Mouse (Mus musculus): ENCODE measurements at regions not wholly inside any gene's neighbourhood (a gene's known extent, or its start where the extent isn't known, plus 50 kb on each side); places are given as distances from the start of the nearest gene placed in this dataset.
A peak's percentile ranks its signal among the peaks of the same experiment; 100 is the strongest.

DNA sequence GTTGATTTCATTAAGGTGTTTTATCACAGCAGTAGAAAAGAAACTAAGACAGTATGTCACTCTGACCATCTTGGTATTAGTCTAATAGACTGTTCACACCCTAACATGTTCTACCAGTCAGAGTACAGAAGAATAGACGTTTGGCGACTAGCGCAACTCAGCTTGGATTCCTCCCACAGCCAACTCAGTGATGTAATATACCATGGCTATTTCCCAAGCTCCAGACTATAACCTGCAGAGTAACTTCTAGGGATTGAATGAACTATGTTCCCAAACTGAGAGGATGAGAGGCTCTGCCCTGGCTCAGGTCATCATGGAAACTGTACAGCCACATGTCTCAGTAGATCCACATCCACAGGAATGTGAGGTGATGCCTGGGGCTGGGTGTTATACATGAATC is 128.6 kb upstream of the Plcz1 start:
- DNase-seq, result no peak

DNA sequence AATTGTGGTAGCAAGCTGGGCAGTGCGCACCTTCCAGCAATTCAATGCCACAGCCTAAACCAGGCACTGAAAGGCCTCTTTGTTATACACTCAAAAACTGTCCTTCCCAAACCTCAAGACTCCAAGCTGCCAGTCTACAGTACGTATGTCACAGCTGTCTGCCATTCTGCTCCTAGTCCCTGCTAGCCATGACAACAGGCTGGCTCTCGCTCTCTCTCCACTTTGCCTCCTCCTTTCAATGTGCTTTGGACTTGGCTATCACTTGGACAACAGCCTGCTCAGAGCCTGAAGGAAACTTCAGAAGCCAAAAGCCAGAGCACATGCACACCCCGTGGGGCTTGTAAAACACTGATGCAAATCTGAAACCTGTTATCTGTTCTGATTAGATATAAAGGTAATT is 125.9 kb upstream of the Plcz1 start:
- no peak for DNase-seq

DNA sequence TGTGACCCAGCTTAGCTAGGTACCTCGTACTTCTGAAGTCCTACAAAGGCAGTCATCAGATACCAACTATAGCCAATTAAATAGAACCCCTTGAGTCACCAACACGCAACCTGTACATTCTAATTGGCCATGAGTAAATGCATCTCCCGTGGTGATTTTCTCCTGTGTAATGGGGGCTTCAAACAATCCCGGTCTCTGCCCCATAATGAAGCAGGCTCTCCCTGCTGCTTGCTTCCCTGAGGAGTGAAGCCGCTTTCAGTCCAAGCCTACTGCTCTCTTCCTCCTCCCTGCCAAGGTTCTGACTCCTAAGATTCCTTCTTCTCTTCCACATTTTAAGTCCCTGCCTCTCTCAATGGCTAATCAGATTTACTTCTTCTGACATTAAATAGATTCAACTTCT is 121.5 kb upstream of the Plcz1 start:
- DNase-seq, result no peak

DNA sequence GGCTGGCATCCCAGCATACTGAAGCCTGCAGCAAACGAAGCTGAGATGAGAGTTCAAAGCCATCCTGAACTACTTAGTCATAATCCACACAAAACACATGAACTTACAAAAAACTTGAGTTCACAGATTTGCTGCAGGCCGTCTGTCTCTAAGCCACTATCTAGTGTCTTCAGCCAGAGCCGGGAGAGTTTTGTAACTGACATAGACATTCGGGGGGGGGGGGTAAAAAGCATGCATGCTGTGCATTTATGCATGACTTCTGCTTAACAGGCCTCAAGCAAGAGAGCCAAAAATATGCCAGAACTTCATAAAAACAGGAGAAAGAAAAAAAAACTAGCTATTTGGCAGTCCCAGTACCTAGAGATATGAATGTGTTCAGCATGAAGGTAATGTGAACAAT is 120.2 kb upstream of the Plcz1 start:
- DNase-seq, result no peak

DNA sequence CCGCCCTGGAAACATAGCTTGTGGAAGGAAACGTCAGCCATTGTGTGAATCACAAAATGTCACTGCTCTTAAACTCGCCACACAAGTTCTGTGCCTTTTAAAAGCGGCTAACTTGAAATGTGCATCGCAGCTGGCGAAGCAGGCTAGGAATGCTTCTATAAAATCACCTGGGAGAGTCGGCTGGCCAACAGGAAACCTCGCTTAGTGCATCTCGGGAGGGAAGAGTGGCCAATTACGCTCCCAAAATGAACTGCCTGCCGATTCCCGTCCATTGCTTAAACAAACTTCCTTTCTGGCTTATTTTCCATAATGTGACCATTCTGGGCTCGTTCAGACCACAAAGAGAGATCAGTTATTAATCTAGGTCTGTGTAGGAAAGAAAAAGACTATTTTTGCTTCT is 119.7 kb upstream of the Plcz1 start:
- DNase-seq, result no peak

DNA sequence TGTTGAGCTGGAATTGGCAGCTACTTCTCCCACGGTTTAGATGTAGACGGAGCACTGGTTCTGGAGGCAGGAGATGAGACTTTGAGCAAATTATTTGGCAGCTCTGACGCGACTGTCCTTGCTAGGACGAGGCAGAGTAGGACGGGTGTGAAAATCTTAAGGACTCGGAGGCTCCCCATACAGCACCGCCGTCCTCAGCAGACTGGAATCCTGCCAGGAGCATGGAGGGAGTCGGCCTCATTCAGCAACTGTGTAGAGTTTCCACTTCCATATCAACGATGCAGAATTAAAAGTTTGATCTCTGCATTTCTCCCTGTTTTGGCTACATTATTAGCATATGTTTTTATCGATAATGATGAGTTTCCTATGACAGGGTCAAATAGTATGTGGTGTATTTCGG is 117.7 kb upstream of the Plcz1 start:
- DNase-seq, result no peak

DNA sequence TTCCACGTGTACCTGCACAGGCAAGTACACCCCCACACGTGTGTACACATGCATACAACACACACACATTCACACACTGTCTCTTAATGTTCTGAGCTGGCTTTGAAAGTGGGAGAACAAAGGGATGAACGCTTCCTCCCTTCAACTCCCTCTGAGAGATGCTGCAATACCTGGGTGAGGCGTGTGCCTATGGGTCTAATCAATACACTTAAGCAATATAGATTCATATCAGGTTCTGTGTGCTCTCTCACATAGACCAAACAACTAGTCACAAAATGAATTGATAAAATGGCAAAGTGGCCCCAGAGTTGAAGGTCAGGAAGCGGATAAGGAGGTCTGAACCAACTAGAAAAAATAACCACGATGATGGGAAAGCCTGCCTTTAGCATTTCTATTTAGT is 116.1 kb upstream of the Plcz1 start:
- no peak for DNase-seq

DNA sequence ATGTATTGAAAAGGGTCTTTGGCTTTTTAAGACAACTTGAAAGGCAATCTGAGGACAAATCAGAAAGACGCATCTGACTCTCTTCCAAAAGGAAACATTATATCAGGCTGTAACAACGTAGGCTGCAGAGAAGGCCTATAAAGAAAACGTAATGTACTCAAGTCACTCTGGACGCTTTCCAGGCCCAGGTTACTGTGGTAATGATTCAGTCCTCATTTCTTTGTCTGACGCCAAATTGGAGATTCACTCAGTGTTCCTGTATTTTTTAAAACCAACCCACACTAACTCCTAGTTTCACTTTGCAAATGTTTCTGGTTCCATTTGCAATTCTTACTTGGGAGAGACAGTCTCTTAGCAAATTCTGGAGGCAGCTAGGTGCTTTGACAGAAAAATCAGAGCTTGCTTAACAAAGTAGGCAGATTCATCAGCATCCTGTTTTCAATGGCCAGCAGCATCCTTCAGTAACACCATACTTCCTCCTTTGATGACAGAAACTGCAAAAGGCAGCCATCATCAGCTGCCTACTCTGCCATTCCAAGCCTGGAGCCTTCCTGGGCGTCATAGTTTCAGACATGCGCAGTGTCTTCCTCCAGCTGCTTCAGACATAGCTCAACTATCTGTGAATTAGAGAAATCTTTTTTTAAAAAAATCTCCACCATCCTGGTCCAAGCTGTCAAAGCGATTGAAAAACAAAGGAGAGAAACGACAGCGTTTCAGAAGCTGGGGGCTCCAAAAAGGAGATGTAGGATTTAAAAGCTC is 111.3 kb upstream of the Plcz1 start:
- DNase-seq, result no peak

DNA sequence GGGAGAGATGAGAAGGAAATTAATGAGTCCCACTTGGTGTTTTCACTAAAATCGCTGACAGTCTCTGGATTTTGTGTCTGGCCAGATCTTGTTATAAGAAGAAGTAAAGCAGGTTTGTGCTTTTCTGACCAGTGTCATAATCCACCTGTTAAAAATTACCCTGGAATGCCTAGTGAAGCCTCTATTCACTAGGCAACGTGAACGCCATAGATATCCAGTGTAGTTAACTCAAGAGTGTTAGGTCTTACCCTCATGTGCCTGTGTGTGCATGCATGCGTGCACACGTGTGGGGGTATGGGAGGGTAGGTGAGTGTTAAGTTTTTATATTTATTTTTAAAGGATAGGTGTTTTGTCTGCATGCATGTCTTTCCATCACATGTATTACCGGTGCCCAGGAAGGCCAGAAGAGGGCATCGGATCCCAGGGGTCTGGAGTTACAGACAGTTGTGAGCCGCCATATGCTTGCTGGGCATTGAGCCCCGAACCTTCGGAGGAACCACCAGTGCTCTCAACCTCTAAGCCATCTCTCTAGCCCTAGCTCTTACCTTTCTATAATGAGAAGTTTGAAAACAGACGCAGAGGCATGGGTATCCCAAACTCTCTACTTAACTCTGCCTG is 107.5 kb upstream of the Plcz1 start:
- no peak for DNase-seq

DNA sequence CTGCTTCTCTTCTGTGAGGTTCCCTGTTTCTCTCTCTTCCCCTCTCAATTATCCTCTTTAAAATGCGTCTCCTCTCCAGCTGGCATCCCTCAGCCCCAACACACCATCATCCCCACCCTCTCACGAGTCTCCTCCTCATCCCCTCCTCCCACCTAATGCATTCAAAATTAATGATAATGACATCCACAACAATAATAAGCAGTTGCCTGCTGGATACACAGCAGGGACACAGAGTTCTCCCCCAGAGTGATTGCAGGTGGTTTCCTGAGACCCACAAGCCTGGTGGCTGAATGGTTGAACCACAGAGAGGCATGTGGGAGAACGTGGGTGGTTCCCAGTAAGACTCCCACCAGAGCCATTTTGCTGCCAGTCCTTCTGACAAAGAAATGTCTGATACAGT is 106.9 kb upstream of the Plcz1 start:
- no peak for DNase-seq

DNA sequence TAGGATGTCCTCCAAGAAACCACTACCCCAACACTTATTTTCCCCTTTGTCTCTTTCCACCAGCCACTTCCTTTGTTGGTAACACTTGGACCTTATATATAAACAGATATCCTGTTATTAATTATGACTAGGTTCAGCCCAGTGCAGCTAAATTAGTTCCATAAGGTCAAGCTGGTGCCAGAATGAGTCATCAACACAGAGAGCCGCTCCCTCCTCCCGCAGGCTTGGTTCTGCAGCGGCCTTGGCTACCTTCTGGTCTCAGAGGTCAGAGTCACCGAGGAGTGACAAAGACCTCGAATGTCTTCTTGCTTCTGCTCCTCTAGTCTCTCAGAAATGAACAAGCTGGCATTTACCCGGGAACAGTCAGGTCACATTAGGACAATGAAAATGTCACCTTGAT is 106.5 kb upstream of the Plcz1 start:
- DNase-seq, result peak; percentile 15

DNA sequence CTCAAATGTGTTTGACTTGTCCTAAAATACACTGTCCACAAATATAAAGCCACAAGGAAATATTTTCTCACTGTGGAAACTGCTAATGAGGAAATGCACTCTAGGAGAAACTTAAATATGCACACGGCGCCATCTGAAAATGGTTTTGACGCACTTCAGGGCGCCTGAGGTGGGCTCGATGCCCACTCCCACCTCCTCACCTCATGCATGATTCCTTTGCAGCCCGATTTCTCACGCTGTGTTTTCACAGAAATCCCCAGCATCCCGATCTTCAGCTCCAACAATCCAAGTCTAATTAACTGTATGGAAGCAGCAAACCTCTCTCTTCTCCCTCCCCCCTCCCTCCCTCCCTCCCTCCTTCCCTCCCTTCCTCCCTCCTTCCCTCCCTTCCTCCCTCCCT is 92.5 kb upstream of the Plcz1 start:
- no peak for DNase-seq

DNA sequence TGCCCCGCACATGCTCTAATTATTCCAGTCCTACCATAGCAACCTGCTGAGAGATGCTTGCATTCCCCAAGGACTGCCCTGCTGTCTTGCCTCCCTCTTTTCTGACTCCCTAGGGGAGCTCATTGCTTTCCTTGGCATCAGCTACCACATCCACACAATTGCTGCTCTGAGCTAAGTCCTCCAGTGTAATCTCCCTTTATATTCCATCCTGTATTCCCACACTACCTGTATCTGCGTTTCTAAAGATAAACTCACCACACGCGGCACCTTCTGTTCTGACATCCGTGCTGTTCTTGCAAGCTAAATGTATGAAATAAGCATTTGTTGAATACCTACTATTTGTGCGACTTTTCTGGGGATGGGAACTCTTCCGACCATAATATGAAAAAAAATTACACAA is 85.4 kb upstream of the Plcz1 start:
- DNase-seq, result no peak

DNA sequence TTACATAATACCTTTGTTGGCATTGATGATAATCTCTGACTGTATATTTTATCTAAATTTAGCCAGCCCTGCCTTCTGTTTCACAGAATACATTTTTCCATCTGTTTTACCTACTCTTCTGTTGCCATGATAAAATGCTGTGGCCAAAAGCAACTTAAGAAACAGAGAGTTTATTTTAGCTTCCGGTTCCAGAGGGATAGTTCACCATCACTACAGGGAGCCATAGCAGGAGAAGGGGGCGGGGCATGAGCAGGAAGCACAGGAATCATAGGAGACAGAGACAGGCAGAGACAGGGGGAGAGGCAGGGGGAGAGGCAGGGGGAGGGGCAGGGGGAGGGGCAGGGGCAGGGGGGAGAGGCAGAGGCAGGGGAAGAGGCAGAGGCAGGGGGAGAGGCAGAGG is 72.8 kb upstream of the Plcz1 start:
- no peak for DNase-seq

DNA sequence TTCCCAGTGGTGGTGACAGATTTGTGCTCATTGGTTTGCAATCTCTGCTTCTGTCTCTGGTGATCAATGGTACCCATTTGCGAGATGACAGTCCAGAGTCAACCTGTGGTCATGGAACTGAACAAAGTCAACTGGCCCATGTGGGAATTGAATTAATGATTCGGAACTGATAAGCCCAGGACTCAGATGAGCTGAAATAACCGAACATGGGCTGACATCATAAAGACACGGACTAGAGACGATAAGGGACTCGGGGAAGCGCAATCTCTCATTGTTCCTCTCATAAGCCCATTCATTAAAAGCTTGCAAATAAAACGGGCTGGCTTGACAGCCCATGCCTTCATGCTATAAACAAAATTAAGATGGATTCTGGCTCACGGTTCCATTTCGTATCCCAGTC is 70.8 kb upstream of the Plcz1 start:
- no peak for DNase-seq

DNA sequence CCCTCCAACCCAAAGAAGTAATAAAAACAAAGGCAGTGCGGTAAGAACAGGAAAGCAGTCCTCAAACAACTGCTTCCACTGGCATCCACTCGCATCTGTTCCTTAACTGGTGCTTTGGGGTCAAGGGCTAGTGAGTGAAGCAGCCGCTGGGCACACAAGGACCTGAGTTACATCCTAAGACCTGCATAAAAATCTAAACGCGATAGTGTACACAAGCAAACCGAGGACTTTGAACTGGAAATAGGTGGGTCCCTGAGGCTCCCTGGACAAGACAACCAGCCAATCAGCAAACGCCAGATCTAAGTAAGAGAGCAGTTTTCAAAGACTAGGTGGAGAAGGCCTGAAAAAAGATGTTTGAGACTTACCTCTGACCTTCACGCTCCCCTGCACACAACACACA is 66.8 kb upstream of the Plcz1 start:
- no peak for DNase-seq

DNA sequence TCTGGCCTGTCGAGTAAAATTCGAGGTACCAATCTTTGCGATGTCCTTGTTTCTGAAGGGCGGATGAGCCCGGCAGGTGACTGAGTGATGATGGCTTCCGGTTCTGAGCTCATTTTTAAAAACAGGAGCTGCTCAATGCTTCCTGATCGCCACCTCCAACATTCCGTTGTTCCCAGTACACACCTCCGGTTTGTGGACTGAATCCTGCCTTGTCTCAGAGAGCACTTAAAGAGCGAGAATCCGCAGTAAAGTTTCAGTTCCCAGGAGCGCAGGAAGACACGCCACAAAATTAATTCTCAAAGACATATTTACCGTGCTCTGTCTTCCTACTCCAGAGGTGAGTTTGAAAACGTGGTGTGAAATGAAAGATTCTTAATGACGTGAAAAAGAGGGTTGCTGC is 66.4 kb upstream of the Plcz1 start:
- no peak for DNase-seq

DNA sequence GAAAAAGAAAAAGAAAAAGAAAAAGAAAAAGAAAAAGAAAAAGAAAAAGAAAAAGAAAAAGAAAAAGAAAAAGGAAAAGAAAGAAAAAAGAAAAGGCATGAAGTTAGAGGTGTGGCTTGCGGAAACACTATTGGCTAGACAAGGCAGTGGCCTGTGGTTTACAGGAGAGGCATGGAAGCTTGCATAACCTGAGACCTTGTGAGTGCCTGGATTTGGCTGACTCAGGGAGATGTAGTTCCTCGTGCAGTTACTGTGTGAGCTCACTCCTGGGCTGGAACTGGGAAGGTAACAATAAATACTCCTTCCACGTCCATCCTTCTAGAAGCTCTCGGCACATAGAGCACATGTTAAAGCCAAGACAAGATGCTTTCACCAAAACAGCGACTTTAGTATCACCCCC is 64.9 kb upstream of the Plcz1 start:
- no peak for DNase-seq

DNA sequence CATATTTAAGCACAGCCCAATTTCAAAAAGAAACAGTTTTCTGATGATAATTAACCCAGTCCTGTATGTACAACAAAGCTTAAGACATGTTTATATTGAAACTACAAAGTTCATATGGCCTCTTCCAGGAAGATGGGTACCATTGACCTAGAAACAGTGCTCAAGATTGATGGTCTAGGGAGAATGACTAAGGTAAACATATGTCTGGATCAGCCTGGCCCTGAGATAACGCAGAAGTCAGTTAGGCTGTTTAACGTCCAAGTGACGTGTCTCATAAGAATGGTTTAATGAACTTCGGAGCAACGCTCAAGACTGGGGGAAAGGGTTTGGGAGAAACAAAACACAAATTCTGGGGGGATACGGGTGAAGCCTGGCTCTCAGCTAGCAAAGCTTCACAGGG is 60.8 kb upstream of the Plcz1 start:
- no peak for DNase-seq

DNA sequence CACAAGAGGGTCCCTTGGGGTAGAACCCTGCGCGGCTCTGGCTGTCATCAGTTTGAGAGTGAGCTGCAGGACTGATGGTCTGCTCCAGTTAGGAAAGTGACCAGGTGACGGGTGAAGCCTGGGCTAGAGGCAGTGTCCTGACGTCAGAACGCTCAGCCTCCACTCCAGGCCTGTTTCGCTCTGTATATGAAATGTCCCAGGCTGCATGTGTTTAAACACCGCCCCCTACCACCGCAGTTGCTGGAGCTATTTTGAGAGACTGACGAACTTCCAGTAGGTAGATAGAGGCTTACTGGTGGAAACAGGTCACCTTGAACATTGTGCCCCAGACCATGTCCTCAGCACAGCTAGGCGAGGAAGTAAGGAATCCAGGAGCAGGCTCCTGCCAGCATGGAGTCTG is 54.2 kb upstream of the Plcz1 start:
- DNase-seq, result no peak

All from lung, postnatal 36 days (tissue).